Mouse (Mus musculus) heart, embryonic 16.5 days (tissue): ENCODE results near the gene Dyrk1b. TPM values are rescaled to one million over a fixed set of nuclear protein-coding genes. Genes with fewer than 3 reads are reported as not detected.

Experiments used
- ATAC-seq: fragments of 200-750 bp; cut with Nextera tagmentation; replicated peaks from 2 replicates; pipeline ENCODE4 v1.8.0; 2017; ENCODE audit warnings: moderate number of reproducible peaks; ENCODE audit not compliant: insufficient read depth, low FRiP score; ENCODE audit errors: extremely low read depth
- H3K27ac ChIP-seq: fragments of 300-500 bp; sonication (generic); 2 replicates; pipeline ENCODE4 v1.5.1; 2014; ENCODE audit warnings: mild to moderate bottlenecking, low read length, control low read depth, moderate library complexity
- H3K27me3 ChIP-seq: fragments of 300-500 bp; sonication (generic); 2 replicates; pipeline ENCODE4 v1.6.1; 2014; ENCODE audit warnings: low read length, mixed read lengths; ENCODE audit not compliant: control insufficient read depth, insufficient read depth
- H3K36me3 ChIP-seq: fragments of 300-500 bp; sonication (generic); 2 replicates; pipeline ENCODE4 v1.6.1; 2014; ENCODE audit not compliant: control insufficient read depth, insufficient read depth
- H3K4me1 ChIP-seq: fragments of 300-500 bp; sonication (generic); 2 replicates; pipeline ENCODE4 v1.6.1; 2014; ENCODE audit warnings: low read length, mixed read lengths; ENCODE audit not compliant: control insufficient read depth, insufficient read depth
- H3K4me2 ChIP-seq: fragments of 300-500 bp; sonication (generic); 2 replicates; pipeline ENCODE4 v1.6.1; 2014; ENCODE audit warnings: low read depth, mild to moderate bottlenecking, control low read depth, low read length
- H3K4me3 ChIP-seq: fragments of 300-500 bp; sonication (generic); 2 replicates; pipeline ENCODE4 v1.5.1; 2014; ENCODE audit warnings: mild to moderate bottlenecking, control low read depth, low read length
- H3K9ac ChIP-seq: fragments of 300-500 bp; sonication (generic); 2 replicates; pipeline ENCODE4 v1.6.1; 2014; ENCODE audit warnings: low read length, control low read depth
- H3K9me3 ChIP-seq: fragments of 300-500 bp; sonication (generic); replicated peaks from 2 replicates; pipeline ENCODE4 v1.6.1; 2016; ENCODE audit warnings: low read length; ENCODE audit not compliant: control insufficient read depth
- WGBS: fragments of 180-500 bp; shearing (Covaris S2); extraction: QIAGEN DNeasy Blood & Tissue Kit; methylation state at CpG from one replicate; pipeline ENCODE4 v1.1.7; 2014; 5-methylcytosine and 5-hydroxymethylcytosine counted together
- polyA plus RNA-seq: library from polyadenylated mRNA; unstranded; fragments of >200 nt; fragmentation: Nextera tagmentation; extraction: Ambion mirVana; gene quantifications from 2 replicates; pipeline ENCODE4 v1.2.1, GENCODE M21; 2015

Gene Dyrk1b
- polyA plus RNA-seq, 1 experiment from 2014 or later: 8.9 TPM

DNA sequence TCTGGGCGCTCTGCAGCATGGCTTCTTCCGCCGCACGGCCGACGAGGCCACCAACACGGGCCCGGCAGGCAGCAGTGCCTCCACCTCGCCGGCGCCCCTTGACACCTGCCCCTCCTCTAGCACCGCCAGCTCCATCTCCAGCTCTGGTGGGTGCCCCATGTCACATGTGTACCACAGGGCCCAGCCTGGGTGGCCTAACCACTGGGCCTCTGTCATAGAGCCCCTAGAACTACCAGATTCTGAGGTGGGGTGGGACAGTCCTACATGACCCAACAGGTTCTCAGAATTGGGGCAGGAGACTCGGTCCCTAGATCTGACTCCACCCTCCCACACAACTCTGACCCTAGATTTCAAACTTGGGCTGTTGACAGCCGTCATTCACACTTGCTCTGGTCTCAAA lies 6.6 kb downstream of the Dyrk1b start:
- no peak overlapping the region for H3K4me3 ChIP-seq
- H3K27ac ChIP-seq: no peak overlapping the region
- 87% methylated on average over 14 of the region's 14 CpGs for WGBS
- no peaks in the 10 kb centered on the region for H3K9me3 ChIP-seq
- H3K4me2 ChIP-seq: no peak overlapping the region
- ATAC-seq: no peak
- peaks cover under 1% of the 10 kb centered on the region; the same call in 1 of the 2 replicates for H3K4me1 ChIP-seq
- H3K27me3 ChIP-seq: no peaks in the 10 kb centered on the region
- peaks cover 73% of the 10 kb centered on the region for H3K36me3 ChIP-seq
- H3K9ac ChIP-seq: no peak overlapping the region

DNA sequence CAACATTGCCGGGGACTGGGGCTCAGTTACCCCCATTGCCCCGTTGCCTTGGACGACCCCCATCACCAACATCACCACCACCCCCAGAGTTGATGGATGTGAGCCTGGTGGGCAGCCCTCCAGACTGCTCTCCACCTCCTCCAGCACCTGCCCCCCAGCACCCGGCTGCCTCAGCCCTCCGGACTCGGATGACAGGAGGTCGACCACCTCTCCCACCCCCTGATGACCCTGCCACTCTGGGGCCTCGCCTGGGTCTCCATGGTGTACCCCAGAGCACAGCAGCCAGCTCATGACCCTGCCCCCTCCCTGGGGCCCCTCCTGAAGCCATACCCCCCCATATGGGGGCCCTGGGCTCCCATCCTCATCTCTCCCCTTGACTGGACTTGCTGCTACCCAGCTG lies 7.4 kb downstream of the Dyrk1b start:
- Histone ChIP-seq H3K4me3 (no peak overlapping the region), H3K27ac (no peak overlapping the region), H3K9ac (no peak overlapping the region), H3K4me2 (no peak overlapping the region), H3K27me3 (no peaks in the 10 kb centered on the region), H3K9me3 (no peaks in the 10 kb centered on the region), H3K4me1 (no peaks in the 10 kb centered on the region), H3K36me3 (peaks cover 73% of the 10 kb centered on the region)
- WGBS: 92% methylated on average over 8 of the region's 8 CpGs
- ATAC-seq: no peak

DNA sequence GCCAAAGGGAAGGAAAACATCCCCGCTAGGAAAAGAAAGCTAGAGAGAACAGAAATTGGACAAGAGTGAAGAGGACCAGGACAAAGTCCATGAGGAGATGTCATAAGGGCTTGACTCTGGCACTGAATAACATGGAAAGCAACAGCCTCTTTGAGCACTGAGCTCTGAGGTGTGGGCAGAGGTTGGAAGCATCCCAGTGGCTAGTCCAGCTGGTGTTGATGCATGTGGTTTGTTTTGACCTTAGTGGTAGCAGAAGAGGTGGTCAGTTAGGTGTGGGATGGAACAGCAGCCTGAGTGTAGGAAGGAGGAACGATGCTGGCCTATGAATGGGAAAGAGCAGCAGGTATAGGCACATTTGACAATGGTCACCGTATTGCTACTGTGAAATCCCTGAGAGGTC lies 12.2 kb downstream of the Dyrk1b start:
- H3K9me3 ChIP-seq: no peaks in the 10 kb centered on the region
- H3K27me3 ChIP-seq: no peaks in the 10 kb centered on the region
- ATAC-seq: no peak
- 94% methylated on average over 3 of the region's 3 CpGs for WGBS
- no peak overlapping the region for H3K4me2 ChIP-seq
- no peak overlapping the region for H3K9ac ChIP-seq
- no peaks in the 10 kb centered on the region for H3K4me1 ChIP-seq
- H3K4me3 ChIP-seq: no peak overlapping the region
- no peak overlapping the region for H3K27ac ChIP-seq
- peaks cover 31% of the 10 kb centered on the region for H3K36me3 ChIP-seq

DNA sequence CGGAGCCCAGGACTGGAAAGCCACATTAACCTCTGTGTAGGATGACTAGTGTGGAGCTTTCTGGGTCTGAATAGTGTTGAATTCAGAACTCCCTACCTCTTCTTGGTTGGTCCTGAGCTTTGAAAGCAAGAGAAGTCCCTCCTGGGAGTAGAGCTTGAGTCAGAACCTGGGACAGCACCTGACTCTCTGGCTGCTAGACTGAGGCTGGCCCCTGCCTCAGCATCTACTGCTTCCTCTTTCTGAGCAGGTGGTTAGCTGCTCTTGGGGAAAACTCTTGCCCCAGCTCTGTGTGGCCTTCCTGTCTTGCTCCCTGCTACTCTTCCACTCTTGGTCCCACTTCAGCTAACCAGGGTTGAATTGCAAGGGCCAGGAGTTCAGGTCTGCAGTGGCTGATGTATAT lies 12.6 kb downstream of the Dyrk1b start:
- no peak for ATAC-seq
- Histone ChIP-seq H3K9me3 (no peaks in the 10 kb centered on the region), H3K27me3 (no peaks in the 10 kb centered on the region), H3K4me1 (no peaks in the 10 kb centered on the region), H3K4me2 (no peak overlapping the region), H3K9ac (no peak overlapping the region), H3K36me3 (peaks cover 27% of the 10 kb centered on the region), H3K4me3 (no peak overlapping the region), H3K27ac (no peak overlapping the region)
- WGBS: 94% methylated on average over 1 of the region's 1 CpGs

DNA sequence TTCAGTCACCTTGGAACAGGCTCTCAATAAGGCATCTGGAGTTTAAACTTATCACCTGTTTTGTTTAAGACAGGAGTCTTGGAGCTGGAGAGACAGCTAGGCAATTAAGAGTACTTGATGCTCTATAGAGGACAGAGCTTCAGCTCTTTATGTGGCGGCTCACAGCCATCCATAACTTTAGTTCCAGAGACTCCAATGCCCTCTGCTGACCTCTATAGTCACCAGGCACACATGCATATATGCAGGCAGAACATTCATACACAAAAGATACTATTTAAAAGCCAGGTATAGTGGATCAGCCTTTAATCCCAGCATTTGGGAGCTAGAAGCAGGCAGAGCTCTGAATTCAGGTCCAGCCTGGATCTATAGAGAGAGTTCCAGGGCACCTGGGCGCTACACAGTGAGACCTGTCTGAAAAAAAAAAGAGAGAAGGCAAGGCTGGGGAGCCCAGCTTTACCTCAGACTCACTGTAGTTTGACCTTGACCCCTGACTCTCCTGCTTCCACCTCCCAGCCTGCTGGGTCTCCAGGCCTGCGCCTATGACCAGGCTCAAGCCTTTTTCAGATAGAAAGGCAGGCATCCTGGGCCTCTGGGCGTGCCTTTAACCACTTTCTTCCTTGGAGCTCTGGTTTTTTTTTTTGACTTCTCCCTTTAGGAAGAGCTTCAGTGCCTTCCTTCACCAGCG lies 16.3 kb downstream of the Dyrk1b start:
- no peak overlapping the region for H3K4me3 ChIP-seq
- WGBS: 81% methylated on average over 5 of the region's 5 CpGs
- peaks cover 7% of the 10 kb centered on the region; the same call in 1 of the 2 replicates for H3K36me3 ChIP-seq
- H3K4me1 ChIP-seq: no peaks in the 10 kb centered on the region
- ATAC-seq: no peak
- H3K4me2 ChIP-seq: no peak overlapping the region
- no peaks in the 10 kb centered on the region for H3K9me3 ChIP-seq
- H3K27me3 ChIP-seq: no peaks in the 10 kb centered on the region
- H3K27ac ChIP-seq: no peak overlapping the region
- H3K9ac ChIP-seq: no peak overlapping the region

DNA sequence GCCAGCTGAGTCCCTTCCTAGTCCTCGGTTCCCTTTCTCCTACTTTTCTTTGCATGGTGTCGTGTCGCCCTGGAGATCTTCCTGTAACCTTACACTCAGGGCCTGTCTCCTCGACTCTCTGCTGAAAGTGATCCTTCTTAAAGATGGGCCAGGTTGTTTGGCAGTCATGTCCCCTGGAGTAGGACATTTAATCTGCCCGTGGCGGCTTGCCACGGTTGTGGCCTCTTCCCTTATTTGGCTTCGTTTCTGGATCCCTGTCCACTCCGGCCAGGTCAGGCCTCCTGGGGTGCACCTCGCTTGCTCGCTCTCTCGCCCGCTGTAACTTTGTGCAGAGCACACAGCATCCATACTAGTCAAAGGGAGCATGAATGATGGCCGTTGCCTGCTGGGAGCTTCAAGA lies 17.3 kb downstream of the Dyrk1b start:
- H3K36me3 ChIP-seq: 0 out of 2 replicates have a peak, but pooled peaks cover 4% of the 10 kb centered on the region
- WGBS: 82% methylated on average over 14 of the region's 14 CpGs
- no peak overlapping the region for H3K9ac ChIP-seq
- H3K4me2 ChIP-seq: no peak overlapping the region
- H3K4me3 ChIP-seq: no peak overlapping the region
- no peaks in the 10 kb centered on the region for H3K27me3 ChIP-seq
- H3K27ac ChIP-seq: no peak overlapping the region
- ATAC-seq: no peak
- no peaks in the 10 kb centered on the region for H3K4me1 ChIP-seq
- H3K9me3 ChIP-seq: no peaks in the 10 kb centered on the region

DNA sequence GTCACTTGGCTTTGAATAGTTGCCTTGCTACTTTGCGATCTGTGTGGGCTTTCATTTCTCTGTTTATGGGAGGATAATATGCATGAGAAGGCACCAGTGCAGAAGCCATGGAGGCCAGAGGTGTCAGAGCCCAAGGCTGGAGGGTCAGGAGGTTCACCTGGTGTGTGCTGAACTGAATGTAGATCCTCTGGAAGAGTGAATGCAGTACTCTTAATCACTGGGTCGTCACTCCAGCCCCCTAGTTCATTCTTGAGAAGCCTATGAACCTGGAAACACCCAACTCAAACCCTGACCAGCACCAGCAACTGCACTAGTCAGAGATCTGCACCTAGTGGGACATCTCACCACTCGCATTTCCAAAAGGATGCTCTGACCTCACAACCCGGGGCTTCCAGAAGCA lies 19.8 kb downstream of the Dyrk1b start:
- no peak for ATAC-seq
- H3K4me2 ChIP-seq: no peak overlapping the region
- no peak overlapping the region for H3K4me3 ChIP-seq
- no peak overlapping the region for H3K9ac ChIP-seq
- no peaks in the 10 kb centered on the region for H3K36me3 ChIP-seq
- no peaks in the 10 kb centered on the region for H3K27me3 ChIP-seq
- 69% methylated on average over 4 of the region's 4 CpGs for WGBS
- no peaks in the 10 kb centered on the region for H3K9me3 ChIP-seq
- H3K27ac ChIP-seq: no peak overlapping the region
- no peaks in the 10 kb centered on the region for H3K4me1 ChIP-seq

DNA sequence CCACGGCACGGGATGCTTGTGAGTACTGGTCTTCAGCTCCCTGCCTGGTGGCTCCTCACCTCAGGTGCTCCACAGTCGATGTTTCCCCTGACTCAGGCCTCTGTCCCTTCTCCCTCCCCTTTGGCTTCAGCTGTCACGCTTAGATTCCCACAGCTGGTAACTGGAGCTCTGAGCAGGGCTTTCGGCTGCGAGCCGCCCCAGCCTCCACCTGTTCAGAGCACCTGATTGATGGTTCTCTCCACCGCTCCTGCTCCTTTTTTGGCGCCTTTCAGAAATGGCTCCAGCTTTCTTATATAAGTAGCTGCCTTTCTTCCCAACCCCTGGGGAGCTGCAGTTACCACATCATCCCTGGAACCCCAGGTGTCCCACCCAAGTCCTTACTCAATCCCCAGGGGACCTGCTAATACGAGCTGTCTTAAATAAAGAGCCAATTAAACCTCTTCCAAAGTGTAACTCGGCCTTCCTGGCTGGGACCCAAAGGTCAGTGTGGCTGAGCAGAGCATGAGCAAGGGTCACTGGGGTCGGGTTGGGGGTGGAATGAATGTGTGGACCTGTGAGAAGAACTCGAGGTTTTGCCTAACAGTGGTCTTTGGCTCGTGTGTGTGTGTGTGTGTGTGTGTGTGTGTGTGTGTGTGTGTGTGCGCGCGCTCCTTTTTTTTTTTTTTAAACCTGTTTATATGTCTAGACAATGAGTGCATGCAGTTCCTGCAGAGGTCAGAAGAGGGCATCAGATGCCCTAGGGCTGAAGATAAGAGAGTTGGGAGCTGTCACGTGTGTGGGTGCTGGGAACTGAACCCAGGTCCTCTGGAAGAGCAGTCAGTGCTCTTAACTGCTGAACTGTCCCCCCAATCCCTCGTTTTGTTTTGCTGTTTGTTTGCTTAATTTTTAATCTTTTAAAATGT lies 24.2 kb downstream of the Dyrk1b start:
- ATAC-seq: no peak
- Histone ChIP-seq H3K36me3 (no peaks in the 10 kb centered on the region), H3K4me3 (no peak overlapping the region), H3K9me3 (no peaks in the 10 kb centered on the region), H3K9ac (no peak overlapping the region), H3K4me1 (no peaks in the 10 kb centered on the region), H3K27ac (no peak overlapping the region), H3K4me2 (no peak overlapping the region), H3K27me3 (no peaks in the 10 kb centered on the region)
- WGBS: 60% methylated on average over 19 of the region's 19 CpGs

DNA sequence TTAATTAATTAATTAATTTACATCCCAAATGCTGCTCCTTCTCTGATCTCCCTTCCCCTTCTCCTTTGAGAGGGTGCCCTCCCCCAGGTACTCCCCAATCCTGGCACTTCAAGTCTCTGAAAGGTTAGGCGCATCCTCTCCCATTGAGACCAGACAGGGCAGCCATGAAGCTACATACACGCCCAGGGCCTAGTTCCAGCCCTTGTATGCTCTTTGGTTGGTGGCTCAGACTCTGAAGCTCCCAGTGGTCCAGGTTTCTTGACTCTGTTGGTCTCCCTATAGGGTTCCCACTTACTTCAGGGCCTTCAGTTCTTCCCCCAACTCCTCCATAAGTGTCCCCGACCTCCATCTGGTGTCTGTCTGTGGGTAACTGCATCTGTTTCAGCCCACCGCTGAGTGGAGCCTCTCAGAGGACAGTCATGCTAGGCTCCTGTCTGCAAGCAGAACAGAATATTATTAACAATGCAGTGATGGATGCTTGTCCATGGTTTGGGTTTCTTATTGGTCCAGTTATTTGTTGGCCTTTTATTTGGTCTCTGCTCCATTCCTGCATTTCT lies 26.9 kb downstream of the Dyrk1b start:
- 59% methylated on average over 4 of the region's 4 CpGs for WGBS
- Histone ChIP-seq H3K4me1 (no peaks in the 10 kb centered on the region), H3K27ac (no peak overlapping the region), H3K36me3 (no peaks in the 10 kb centered on the region), H3K9ac (no peak overlapping the region), H3K27me3 (no peaks in the 10 kb centered on the region), H3K4me2 (no peak overlapping the region), H3K9me3 (no peaks in the 10 kb centered on the region), H3K4me3 (no peak overlapping the region)
- ATAC-seq: no peak
